In the genomic region with DNA sequence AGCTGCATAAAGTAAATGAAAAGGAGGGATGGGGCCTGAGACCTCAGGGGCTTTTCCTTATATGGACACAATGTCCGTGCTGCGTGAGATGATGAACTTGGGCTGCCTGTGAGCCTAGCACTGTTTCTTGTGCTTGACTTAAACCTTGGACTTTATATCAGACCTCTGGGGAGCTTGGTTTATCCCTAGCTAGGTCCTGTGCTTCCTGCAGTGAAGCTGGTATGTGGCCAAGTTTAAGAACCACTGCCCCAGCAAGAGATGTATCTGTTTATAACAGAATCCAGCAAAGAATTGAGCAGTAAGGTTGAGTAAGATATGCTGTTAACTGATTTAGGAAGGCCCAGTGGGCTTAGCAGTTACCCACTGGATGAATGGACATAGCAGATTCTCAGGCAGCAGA, we compare ENCODE assay signal across 30 mouse cellular contexts. TPM values are rescaled to one million over a fixed set of nuclear protein-coding genes. Genes with fewer than 3 reads are reported as not detected.
DNase-seq lines count a peak whose midpoint lies in the region; ATAC-seq lines count a peak whose summit lies in the region.
"Had no signal": no experiment of that assay in that cellular context is flagged by ENCODE, and none has a peak within 500 bp of the region (broad histone marks: within the 10 kb centered on the region; RNA-seq: fewer than 3 reads in every experiment).

No protein-coding gene starts in this region.

- DNase-seq in kidney, adult 11 months = peak; percentile 40
- DNase-seq in kidney, adult 18-20 months = no peak
- DNase-seq in kidney, postnatal 25 days = peak; percentile 25 to 61
- DNase-seq in kidney, postnatal 36 days = peak; percentile 32 to 65
- DNase-seq in spleen, postnatal 10 days (ENCODE audit: low spot score in 2 of 2) = no peak
- DNase-seq in retina, embryonic 14.5 days (ENCODE audit: low spot score) = no peak
- DNase-seq: adrenal gland, adult 2 months; adrenal gland, postnatal 36 days; cerebellum, adult 18-20 months; cerebellum, postnatal 10 days; gastrocnemius, adult 2 months; gastrocnemius, postnatal 36 days; heart, adult 18-20 months; layer of hippocampus, postnatal 36 days; left cerebral cortex, postnatal 4 days; liver, postnatal 0 days; lung, postnatal 36 days; thymus, adult 2 months; thymus, postnatal 36 days had no signal

- ATAC-seq in kidney, embryonic 16.5 days (ENCODE audit: low FRiP score, low TSS enrichment) = no peak
- ATAC-seq: activated CD4-positive, CD25-positive, alpha-beta regulatory T cell, adult 4 months; CD4-positive, CD25-positive, alpha-beta regulatory T cell, adult 4 months; forebrain, embryonic 16.5 days; hindbrain, postnatal 0 days; liver, embryonic 12.5 days; liver, postnatal 0 days had no signal

- no peak overlapping the region for H3K4me2 ChIP-seq in kidney, embryonic 16.5 days (replicated peaks; ENCODE audit: low read depth, low read length)
- H3K4me2 ChIP-seq: liver, embryonic 12.5 days; midbrain, embryonic 12.5 days; neural tube, embryonic 12.5 days had no signal

- H3K27ac ChIP-seq in kidney, embryonic 16.5 days (ENCODE audit: low read length) = no peak overlapping the region
- H3K27ac ChIP-seq: gastrocnemius, adult 2 months; hindbrain, postnatal 0 days; liver, embryonic 12.5 days; midbrain, embryonic 12.5 days; neural tube, embryonic 12.5 days had no signal

- no peak overlapping the region for H3K9ac ChIP-seq in kidney, embryonic 16.5 days (replicated peaks; ENCODE audit: low read length)
- H3K9ac ChIP-seq: liver, embryonic 12.5 days; liver, postnatal 0 days; midbrain, embryonic 12.5 days; neural tube, embryonic 12.5 days had no signal

- peaks cover 42% of the 10 kb centered on the region for H3K4me1 ChIP-seq in kidney, embryonic 16.5 days (ENCODE audit: insufficient read depth, low read length)

- 55% methylated on average over 2 of the region's 2 CpGs for WGBS in kidney, embryonic 16.5 days

- H3K27me3 ChIP-seq in kidney, embryonic 16.5 days (ENCODE audit: insufficient read depth, low read length) = no peaks in the 10 kb centered on the region
- H3K27me3 ChIP-seq: liver, embryonic 12.5 days; megakaryocyte, embryonic 14.5 days; midbrain, embryonic 12.5 days; neural tube, embryonic 12.5 days had no signal

- H3K9me3 ChIP-seq in kidney, embryonic 16.5 days (ENCODE audit: low read length) = no peaks in the 10 kb centered on the region
- H3K9me3 ChIP-seq: liver, embryonic 12.5 days; megakaryocyte, embryonic 14.5 days; midbrain, embryonic 12.5 days; neural tube, embryonic 12.5 days had no signal

- no peak overlapping the region for H3K4me3 ChIP-seq in kidney, embryonic 16.5 days (ENCODE audit: low read length)
- H3K4me3 ChIP-seq: erythroblast, embryonic 14.5 days; gastrocnemius, adult 2 months; liver, embryonic 12.5 days; megakaryocyte, embryonic 14.5 days; midbrain, embryonic 12.5 days; myocyte; neural tube, embryonic 12.5 days had no signal

- H3K36me3 ChIP-seq in kidney, embryonic 16.5 days (ENCODE audit: insufficient read depth, low read length) = no peaks in the 10 kb centered on the region
- H3K36me3 ChIP-seq: liver, embryonic 12.5 days; midbrain, embryonic 12.5 days; neural tube, embryonic 12.5 days had no signal

RNA-seq across cellular contexts. Expression of gene Hic2, which starts 6.0 kb away (rescaled TPM):
- polyA plus RNA-seq in kidney, embryonic 16.5 days (2015; fragmentation: Nextera tagmentation; extraction: Ambion mirVana) = 4.9 and 5.4 TPM in 2 replicates

RNA-seq across cellular contexts. Expression of gene Rimbp3, which starts 31.0 kb away (rescaled TPM):
- 0.36 and 0.51 TPM in 2 replicates for polyA plus RNA-seq in kidney, embryonic 16.5 days (2015; fragmentation: Nextera tagmentation; extraction: Ambion mirVana)
- polyA plus RNA-seq: activated CD4-positive, CD25-positive, alpha-beta regulatory T cell, adult 4 months; adrenal gland, adult 2 months; CD4-positive, CD25-positive, alpha-beta regulatory T cell, adult 4 months; erythroblast, embryonic 14.5 days; liver, postnatal 0 days had no signal

RNA-seq across cellular contexts. Expression of gene Tmem191c, which starts 36.5 kb away (rescaled TPM):
- polyA plus RNA-seq in kidney, embryonic 16.5 days (2015; fragmentation: Nextera tagmentation; extraction: Ambion mirVana) = 19.2 and 19.4 TPM in 2 replicates

RNA-seq across cellular contexts. Expression of gene Ube2l3, which starts 37.0 kb away (rescaled TPM):
- 332 and 350 TPM in 2 replicates for polyA plus RNA-seq in kidney, embryonic 16.5 days (2015; fragmentation: Nextera tagmentation; extraction: Ambion mirVana)

Comparison
In these comparisons a context has a peak if more than half of its experiments do, and no peak if none do; other contexts are left out.
1. DNase-seq: peak in kidney, adult 11 months (single experiment), kidney, postnatal 25 days (2 of 2) and kidney, postnatal 36 days (2 of 2); none in kidney, adult 18-20 months (single experiment), spleen, postnatal 10 days (0 of 2) and retina, embryonic 14.5 days (single experiment).